ENCODE assay signal across 12 mouse cellular contexts in genomic region chr16:82661015-82661414, GRCm38 (mm10).
DNase-seq lines count a peak whose midpoint lies in the region; ATAC-seq lines count a peak whose summit lies in the region.
"Had no signal": no experiment of that assay in that cellular context is flagged by ENCODE, and none has a peak within 500 bp of the region (broad histone marks: within the 10 kb centered on the region; RNA-seq: fewer than 3 reads in every experiment).

No protein-coding gene starts in this region.

- no peak overlapping the region for H3K4me2 ChIP-seq in forebrain, embryonic 13.5 days
- H3K4me2 ChIP-seq in forebrain, embryonic 12.5 days, result no peak overlapping the region
- H3K4me2 ChIP-seq in heart, embryonic 11.5 days, result no peak overlapping the region
- H3K4me2 ChIP-seq: liver, embryonic 15.5 days had no signal

- DNase-seq in cerebellum, adult 18-20 months, result peak; percentile 88 to 90
- peak; percentile 77 to 91 for DNase-seq in layer of hippocampus, adult 18-20 months (ENCODE audit: low spot score in 2 of 2)
- DNase-seq in left cerebral cortex, postnatal 10 days (ENCODE audit: extremely low spot score in 1 of 2, low spot score in 2 of 2), result peak; percentile 9 to 36
- DNase-seq in adrenal gland, postnatal 4 days (ENCODE audit: low spot score in 2 of 2), result no peak
- no peak for DNase-seq in ovary, postnatal 36 days (ENCODE audit: low spot score)
- DNase-seq: heart, adult 11 months; heart, postnatal 36 days; kidney, postnatal 14 days had no signal

- intact Hi-C loops in left cerebral cortex, postnatal 10 days (cut with DNase I), result no loop called here

- no peaks in the 10 kb centered on the region for H3K27me3 ChIP-seq in forebrain, embryonic 13.5 days
- H3K27me3 ChIP-seq in forebrain, embryonic 12.5 days, result no peaks in the 10 kb centered on the region
- H3K27me3 ChIP-seq in heart, embryonic 11.5 days (ENCODE audit: control insufficient read depth, insufficient read depth, low read length), result no peaks in the 10 kb centered on the region
- H3K27me3 ChIP-seq: liver, embryonic 15.5 days had no signal

- no peaks in the 10 kb centered on the region for H3K9me3 ChIP-seq in forebrain, embryonic 13.5 days (replicated peaks)
- H3K9me3 ChIP-seq in forebrain, embryonic 12.5 days, result no peaks in the 10 kb centered on the region
- no peaks in the 10 kb centered on the region for H3K9me3 ChIP-seq in heart, embryonic 11.5 days (replicated peaks; ENCODE audit: control insufficient read depth, low read length)
- H3K9me3 ChIP-seq: liver, embryonic 15.5 days had no signal

- peak; percentile 90 for ATAC-seq in forebrain, embryonic 13.5 days
- no peak for ATAC-seq in forebrain, embryonic 12.5 days (ENCODE audit: low FRiP score)
- ATAC-seq in heart, embryonic 11.5 days (replicated peaks; ENCODE audit: insufficient number of reproducible peaks, low FRiP score, low TSS enrichment), result no peak

- no peak overlapping the region for H3K9ac ChIP-seq in forebrain, embryonic 13.5 days
- no peak overlapping the region for H3K9ac ChIP-seq in forebrain, embryonic 12.5 days
- no peak overlapping the region for H3K9ac ChIP-seq in heart, embryonic 11.5 days (ENCODE audit: low read depth, low read length)
- H3K9ac ChIP-seq: liver, embryonic 15.5 days had no signal

- 81% methylated on average over 7 of the region's 7 CpGs for WGBS in forebrain, embryonic 13.5 days
- WGBS in forebrain, embryonic 12.5 days, result 86% methylated on average over 7 of the region's 7 CpGs
- WGBS in heart, embryonic 11.5 days (ENCODE audit: insufficient replicate concordance), result 83% methylated on average over 7 of the region's 7 CpGs

- H3K4me3 ChIP-seq in forebrain, embryonic 13.5 days, result no peak overlapping the region
- H3K4me3 ChIP-seq in forebrain, embryonic 12.5 days (replicated peaks), result no peak overlapping the region
- no peak overlapping the region for H3K4me3 ChIP-seq in heart, embryonic 11.5 days (ENCODE audit: low read depth, low read length)
- H3K4me3 ChIP-seq: liver, embryonic 15.5 days had no signal

- H3K36me3 ChIP-seq in forebrain, embryonic 13.5 days (ENCODE audit: poor library complexity, severe bottlenecking), result no peaks in the 10 kb centered on the region
- no peaks in the 10 kb centered on the region for H3K36me3 ChIP-seq in forebrain, embryonic 12.5 days (replicated peaks)
- no peaks in the 10 kb centered on the region for H3K36me3 ChIP-seq in heart, embryonic 11.5 days (ENCODE audit: control insufficient read depth, insufficient read depth, low read length)
- H3K36me3 ChIP-seq: liver, embryonic 15.5 days had no signal

- no peaks in the 10 kb centered on the region for H3K4me1 ChIP-seq in forebrain, embryonic 13.5 days
- no peaks in the 10 kb centered on the region for H3K4me1 ChIP-seq in forebrain, embryonic 12.5 days
- no peaks in the 10 kb centered on the region for H3K4me1 ChIP-seq in heart, embryonic 11.5 days (ENCODE audit: control insufficient read depth, insufficient read depth, low read length)
- H3K4me1 ChIP-seq: liver, embryonic 15.5 days had no signal

- H3K27ac ChIP-seq in forebrain, embryonic 13.5 days, result no peak overlapping the region
- H3K27ac ChIP-seq in forebrain, embryonic 12.5 days, result no peak overlapping the region
- H3K27ac ChIP-seq in heart, embryonic 11.5 days (ENCODE audit: low read depth, low read length), result no peak overlapping the region
- H3K27ac ChIP-seq: liver, embryonic 15.5 days had no signal

Comparison
In these comparisons a context has a peak if more than half of its experiments do, and no peak if none do; other contexts are left out.
1. DNase-seq: peak in cerebellum, adult 18-20 months (2 of 2), layer of hippocampus, adult 18-20 months (2 of 2) and left cerebral cortex, postnatal 10 days (2 of 2); none in adrenal gland, postnatal 4 days (0 of 2) and ovary, postnatal 36 days (single experiment).